Mouse (Mus musculus): ENCODE measurements around the gene Slc39a1.
A peak's percentile ranks its signal among the peaks of the same experiment; 100 is the strongest.
"Not testable (repeated sequence)": the region's sequence is repeated elsewhere in the genome, so short reads cannot be mapped to it uniquely, and the experiment has no call there.

Gene Slc39a1

DNA sequence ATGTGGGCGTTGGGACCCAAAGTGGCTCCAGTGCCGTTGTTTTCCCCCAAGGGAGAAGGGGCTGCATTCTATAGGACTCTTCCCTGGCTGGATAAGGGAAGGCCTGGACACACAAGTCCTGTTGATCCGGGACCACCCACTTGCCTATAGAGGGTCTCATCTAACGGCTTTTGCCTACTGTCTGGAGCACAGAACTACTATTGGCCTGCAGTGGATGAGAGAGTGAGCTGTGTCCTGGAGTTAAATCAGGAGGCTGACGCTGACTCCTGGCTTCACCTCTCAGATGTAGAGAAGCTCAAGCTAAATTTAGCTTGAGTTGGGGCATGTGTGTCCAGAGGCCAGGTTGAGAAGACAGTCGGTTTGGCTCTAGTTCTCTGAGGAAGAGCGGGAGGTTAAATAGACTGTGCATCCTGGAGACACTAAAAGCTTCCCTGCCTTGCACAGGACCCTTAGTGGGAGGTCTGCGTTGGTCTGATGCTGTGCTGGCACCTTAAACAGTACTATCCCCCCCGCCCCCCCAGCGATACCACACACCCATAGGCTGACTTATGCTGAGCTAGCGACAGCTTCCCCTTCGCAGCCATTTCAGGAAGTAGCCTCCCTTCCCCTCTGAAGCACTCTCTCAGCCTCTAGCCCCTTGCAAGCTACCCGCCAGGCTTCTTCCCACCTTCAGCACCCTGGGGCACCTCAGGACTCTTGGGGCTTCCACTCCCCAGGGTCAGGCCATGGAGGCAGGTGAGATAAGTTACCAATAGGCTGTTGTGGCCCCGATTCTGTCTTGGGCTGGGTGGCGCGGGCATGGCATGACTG lies 18.2 kb downstream of the Slc39a1 start:
- DNase-seq (ENCODE audit: extremely low spot score, low spot score), result no peak

DNA sequence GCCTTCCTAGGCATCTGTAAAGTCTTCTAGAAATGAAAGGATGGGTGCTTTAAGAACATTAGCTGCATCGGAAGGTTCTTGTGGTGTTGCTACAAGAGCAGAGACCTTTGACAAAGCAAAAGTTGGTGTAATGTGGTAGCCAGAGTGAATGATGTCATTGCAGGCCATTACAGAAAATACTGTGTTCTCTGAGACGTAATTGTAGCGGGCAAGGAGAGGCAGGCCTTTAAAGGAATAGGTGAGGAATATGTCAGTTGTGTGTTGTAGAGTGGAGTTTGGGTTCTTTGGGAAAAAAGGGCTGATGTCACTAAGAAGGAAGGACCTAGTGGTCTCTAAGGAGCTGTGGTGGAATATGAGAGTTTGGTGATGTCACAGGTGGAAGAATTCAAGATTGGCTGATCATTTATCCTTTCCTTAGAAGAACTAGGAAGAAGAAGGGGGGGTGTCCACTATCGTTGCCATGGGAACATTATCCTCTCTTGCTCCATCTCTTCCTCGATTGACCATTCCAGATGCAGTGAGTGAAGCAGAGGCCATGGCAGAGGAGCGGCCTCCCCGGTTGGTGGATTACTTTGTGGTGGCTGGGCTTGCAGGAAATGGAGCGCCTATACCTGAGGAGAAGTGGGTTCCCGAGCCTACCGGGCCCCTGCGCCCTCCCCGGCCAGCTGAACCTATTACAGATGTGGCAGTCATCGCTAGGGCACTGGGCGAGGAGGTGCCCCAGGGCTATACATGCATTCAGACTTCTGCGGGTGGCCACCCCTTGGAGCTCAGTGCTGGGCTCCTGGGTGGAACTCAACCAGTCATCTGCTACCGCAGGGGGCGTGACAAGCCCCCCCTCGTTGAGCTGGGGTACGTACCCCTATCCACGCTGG lies 19.2 kb downstream of the Slc39a1 start:
- DNase-seq (ENCODE audit: extremely low spot score, low spot score), result no peak

DNA sequence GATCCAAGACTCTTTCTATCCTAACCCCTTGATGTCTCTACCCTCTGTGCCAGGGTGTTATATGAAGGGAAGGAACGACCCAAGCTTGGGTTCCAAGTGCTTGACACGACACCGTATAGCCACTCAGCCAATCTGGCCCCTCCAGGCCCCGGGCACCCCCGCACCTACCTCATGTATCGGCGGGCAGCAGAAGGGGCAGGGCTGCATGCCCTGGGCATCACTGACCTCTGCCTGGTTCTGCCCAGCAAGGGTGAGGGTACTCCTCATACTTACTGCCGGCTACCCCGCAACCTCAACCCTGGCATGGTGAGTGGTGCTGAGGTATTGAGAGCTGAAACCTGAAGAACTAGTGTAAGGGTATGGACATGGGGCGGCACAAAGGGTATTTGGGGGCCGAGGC lies 20.2 kb downstream of the Slc39a1 start:
- DNase-seq (ENCODE audit: extremely low spot score, low spot score), result no peak

DNA sequence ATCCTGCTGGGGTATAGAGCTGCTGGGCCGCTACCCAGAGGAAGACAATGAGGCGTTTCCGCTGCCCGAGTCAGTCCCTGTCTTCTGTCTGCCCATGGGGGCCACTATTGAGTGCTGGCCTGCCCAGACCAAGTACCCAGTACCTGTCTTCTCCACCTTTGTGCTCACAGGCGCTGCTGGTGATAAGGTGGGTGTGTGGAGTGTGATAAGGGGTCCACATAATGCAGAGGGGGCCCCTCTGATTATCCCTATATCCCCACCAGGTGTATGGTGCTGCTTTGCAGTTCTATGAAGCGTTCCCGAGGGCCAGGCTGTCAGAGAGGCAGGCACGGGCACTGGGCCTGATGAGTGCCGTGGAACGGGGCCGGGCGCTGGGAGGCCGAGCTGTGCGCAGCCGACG lies 21.0 kb downstream of the Slc39a1 start:
- no peak for DNase-seq (ENCODE audit: extremely low spot score, low spot score)

DNA sequence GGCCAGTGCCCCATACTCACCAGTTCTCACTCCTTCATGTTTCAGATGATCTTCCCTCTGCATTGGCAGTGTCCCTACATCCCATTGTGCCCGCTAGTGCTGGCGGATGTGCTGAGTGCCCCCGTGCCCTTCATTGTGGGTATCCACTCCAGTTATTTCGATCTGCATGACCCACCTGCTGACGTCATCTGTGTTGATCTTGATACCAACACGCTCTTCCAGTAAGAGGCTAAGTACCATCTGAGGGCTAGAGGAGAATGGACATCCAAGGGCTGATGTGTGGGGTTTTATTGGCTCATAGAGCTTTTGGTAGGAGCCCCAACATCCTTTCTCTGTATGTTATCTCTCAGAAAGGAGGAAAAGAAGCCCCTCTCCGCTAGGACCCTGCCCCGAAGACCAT lies 22.8 kb downstream of the Slc39a1 start:
- DNase-seq (ENCODE audit: extremely low spot score, low spot score), result no peak

DNA sequence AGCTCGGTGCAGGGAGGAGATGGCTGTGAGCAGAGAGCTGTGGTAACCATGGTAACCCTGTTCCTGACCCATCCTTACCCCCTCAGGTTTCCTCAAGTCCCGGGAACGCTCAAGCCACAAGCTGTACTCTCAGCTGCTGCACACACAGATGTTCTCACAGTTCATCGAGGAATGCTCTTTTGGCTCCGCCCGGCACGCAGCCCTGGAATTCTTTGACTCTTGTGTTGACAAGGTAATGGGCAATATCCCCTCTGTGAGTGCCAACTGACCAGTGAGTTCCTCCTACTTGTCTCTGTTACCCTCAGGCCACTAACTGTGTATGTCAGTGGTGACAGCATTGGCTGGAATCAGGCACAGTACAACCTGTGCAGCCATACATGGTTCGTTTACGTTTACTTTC lies 24.2 kb downstream of the Slc39a1 start:
- no peak for DNase-seq (ENCODE audit: extremely low spot score, low spot score)

DNA sequence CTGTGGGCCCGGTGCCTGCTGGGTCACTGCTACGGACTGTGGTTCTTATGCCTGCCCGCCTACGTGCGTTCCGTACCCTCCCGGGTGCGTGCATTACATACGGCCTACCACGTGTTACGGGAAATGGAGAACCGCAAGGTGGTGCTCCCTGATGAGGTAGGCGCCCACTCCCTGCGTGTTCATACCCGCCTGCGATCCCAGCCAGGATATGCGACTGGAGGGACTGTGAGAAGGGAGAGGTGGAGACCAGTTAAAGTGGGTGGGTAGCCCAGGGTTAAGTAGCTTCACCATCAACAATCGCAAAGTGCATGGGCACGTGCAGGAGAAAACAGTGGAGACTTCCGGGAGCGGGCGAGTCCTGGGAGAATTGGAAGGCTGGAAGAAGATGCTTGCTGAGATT lies 25.9 kb downstream of the Slc39a1 start:
- DNase-seq (ENCODE audit: extremely low spot score, low spot score), result no peak

DNA sequence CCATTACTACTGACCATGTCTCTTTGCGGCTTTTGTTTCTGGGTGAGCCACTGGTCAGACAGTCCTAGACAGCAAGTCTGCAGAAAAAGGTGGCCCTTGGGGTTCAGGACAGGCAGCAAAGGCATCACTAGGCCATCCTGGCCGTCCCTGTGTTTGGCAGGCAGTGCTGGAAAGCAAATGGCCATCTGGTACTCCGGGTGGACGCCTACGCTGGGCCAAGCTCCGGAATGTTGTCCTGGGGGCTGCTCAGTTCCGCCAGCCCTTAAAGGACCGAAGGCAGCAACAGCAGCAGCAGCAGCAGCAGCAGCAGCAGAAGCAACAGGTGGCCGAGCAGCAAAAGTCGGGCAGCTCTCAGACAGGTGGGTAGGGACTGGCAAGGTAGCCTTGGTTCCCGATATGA lies 27.3 kb downstream of the Slc39a1 start:
- no peak for DNase-seq (ENCODE audit: extremely low spot score, low spot score)

DNA sequence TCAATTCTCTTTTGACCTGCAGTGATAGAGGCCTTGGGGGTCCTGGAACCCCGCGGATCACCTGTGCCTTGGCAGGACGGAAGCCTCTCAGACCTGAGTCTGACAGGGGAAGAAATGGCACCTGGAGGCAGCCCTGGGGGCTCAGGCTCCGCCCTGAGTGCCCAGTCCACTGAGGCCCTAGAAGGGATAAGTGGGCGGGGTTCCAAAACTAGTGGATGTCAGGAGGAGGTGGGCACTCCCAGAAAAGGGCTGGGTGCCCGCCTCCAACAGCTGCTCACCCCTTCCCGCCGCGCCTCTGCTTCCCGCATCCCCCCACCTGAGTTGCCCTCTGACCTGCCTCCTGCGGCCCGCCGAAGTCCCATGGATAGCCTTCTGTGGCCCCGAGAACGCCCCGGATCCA lies 28.9 kb downstream of the Slc39a1 start:
- DNase-seq (ENCODE audit: extremely low spot score, low spot score), result no peak

DNA sequence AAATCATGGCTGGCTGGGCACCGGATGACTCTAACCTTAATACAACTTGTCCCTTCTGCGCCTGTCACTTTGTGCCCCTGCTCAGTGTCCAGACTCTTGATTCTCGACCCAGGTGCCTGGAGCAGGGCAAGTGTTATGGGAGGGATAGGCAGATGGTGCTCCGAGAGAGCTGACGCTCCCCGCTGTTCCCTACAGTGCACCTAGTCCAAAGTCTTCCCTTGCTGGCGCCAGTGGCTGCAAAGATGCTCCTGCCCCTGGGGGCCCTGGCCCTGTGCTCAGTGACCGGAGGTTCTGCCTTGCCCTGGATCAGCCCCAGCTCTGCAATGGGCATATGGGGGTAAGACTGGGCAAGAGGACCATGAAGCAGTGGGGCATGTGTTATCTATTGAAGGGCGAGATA lies 29.8 kb downstream of the Slc39a1 start:
- no peak for DNase-seq (ENCODE audit: extremely low spot score, low spot score)

DNA sequence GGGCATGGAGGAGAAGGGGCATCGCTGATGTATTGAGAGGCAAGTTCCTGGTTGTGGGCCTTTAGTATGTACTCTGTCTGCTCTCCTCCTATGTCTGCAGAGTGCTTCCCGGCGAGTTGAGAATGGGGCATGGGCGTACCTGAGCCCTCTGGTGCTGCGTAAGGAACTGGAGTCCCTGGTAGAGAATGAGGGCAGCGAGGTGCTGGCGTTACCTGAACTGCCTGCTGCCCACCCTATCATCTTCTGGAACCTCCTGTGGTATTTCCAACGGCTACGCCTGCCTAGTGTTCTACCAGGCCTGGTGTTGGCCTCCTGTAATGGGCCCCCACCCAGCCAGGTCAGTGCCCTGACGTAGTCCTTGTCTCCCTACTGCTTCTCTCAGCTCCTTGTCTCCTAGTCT lies 30.2 kb downstream of the Slc39a1 start:
- DNase-seq (ENCODE audit: extremely low spot score, low spot score), result no peak

DNA sequence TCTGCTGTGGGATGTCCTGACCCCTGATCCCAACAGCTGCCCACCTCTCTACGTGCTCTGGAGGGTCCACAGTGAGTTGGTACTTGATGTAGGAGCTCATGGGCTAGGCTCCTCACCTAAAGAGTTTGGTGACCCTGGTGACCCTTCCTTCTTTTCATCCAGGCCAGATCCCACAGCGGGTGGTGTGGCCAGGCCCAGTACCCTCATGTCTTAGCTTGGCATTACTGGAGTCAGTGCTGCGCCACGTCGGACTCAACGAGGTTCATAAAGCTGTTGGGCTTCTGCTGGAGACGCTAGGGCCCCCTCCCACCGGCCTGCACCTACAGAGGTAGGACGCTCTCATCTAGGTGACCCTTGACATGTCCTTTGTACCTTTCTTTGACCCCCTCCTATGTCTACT lies 31.2 kb downstream of the Slc39a1 start:
- no peak for DNase-seq (ENCODE audit: extremely low spot score, low spot score)

DNA sequence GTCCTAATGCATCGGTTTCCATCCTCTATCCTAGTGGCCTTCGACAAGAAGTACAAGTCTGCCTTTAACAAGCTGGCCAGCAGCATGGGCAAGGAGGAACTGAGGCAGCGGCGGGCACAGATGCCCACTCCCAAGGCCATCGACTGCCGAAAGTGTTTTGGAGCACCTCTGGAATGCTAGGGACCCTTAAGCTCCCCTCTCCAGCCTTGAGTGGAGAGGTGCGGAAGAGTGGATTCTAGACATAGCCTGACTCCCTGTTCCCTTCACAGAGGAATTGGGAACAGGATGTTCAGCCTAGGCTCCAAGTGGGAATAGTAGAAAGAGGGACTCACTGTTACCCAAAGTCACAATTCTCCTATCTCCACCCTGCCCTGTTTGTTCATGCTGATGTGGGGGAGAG lies 31.8 kb downstream of the Slc39a1 start:
- no peak for DNase-seq (ENCODE audit: extremely low spot score, low spot score)

DNA sequence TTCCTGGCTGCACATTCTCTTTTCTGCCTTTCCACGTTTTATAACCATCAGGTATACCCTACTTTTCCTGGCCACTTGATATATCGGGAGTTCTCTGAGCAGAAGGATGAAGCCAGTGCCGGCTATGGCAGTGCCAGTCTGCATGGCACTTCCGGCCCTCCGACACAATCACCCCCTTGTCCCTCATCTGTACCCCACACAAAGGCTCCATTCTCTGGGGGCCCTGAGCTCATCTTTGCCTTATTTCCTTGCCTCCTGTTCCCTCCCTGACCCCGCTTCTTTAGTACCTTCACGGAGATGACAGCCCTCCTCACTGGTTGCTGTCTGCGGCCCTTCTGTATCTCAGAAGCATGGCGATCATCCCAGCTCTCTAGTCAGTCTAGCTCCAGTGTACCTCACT lies 32.7 kb downstream of the Slc39a1 start:
- DNase-seq (ENCODE audit: extremely low spot score, low spot score), result no peak

DNA sequence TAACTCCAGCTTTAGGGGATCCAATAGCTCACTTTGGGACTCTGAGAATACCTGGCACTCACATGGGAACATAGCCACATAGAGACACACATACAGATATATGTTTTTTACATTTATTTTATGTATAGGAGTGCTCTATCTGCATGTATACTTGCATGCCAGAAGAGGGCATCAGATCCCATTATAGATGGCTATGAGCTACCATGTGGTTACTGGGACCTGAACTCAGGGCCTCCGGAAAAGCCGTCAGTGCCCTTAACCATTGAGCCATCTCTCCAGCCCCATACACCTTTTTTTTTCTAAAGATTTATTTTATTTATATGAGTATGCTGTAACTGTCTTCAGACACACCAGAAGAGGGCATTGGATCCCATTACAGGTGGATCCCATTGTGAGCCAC lies 36.2 kb downstream of the Slc39a1 start:
- DNase-seq (ENCODE audit: extremely low spot score, low spot score), result no peak

DNA sequence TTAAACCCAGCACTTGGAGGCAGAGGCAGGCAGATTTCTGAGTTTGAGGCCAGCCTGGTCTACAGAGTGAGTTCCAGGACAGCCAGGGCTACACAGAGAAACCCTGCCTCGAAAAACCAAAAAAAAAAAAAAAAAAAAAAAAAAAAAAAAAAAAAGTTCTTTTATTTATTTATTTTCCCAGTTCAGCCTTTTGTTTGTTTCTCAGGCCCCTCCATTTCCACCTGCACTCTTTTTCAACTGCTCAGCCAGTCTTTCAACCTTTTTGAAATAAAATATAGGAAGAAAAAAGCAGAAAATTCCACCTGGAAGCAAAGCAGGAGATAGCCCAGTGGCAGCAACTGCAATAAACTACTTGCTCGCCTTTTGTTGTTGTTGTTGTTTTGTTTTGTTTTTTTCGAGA lies 41.4 kb downstream of the Slc39a1 start:
- DNase-seq (ENCODE audit: extremely low spot score, low spot score), result not testable (repeated sequence)

DNA sequence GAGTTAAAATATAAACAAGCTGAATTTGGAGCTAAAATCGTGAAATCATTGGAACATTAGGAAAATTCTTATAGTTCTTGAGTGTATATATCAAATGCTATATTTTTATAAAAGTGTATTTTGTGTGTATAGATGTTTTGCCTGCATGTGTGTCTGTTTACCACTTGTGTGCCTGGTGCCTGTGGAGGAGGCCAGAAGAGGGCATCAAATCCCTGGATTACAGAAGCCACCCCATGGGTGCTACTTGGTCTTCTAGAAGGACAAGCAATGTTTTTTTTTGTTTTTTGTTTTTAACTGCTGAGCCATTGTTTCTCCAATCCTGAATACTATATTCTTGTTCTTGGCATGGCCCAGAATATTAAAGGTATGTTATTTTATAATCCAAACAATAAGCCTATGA lies 42.6 kb downstream of the Slc39a1 start:
- DNase-seq (ENCODE audit: extremely low spot score, low spot score), result no peak

DNA sequence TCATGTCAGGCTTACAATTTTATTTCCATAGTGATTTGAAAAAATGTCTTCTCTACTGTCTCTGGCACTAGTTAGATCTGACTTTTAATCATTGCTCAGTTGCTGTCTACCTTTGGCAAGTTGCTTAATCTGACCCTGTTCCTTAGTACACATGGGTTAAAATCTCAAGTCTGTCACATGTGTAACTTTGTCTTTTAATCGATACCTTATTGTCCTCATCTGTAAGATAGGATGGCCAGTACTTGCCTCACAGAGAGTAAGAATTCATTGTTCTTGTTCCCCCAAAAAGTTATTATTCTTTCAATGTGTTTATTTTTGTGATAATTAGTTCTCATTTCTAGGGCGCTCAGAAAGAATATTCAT lies 44.0 kb downstream of the Slc39a1 start:
- DNase-seq (ENCODE audit: extremely low spot score, low spot score), result no peak

DNA sequence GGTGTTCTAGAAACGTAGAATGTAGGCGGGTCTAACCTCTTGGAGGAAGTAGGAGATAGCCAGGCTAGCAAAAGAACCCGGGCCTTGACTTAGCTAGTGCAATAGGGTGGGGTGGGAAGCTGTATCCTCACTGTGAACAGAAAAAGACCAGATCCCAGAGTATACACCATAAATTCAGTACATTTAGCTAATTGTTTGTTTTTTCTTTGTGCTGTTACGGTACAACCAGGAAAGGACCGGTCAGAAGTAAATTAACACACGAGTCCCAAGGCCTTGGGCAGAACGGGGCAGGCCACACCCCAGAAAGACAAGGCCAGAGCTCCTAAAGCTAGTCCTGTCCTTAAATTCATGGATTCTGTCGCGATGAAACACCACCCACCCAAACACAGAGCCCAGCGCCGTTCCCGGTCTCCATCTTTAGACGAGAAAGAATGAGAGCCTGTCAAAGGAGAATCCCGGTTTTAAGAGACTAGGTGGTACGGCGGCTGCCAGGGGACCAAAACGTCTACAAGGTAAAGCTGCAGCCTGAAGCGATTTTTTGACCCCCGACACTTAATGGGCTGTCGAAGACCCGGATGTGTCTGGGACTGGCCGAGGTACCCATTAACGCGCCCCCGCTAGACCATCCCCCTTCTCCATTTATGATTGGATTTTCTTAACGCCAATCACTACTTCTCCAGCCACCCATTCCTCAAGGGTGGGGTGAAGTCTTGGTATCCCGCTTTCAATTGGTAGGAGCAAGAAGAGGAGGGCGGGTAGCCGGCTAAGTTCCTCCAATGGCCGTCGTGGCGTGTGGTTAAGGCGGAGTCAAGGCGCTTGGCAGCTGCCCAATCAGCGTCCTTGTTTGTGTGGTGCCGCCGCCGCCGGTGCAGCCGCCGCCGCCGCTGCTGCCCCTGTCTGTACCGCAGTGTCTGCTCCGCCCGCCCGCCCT lies 44.6 kb downstream of the Slc39a1 start, which contains the start of gene Gatad2b:
TSS of gene Gatad2b (plus strand) at position 834 of the 931 bp plus-strand sequence.
- peak; percentile 100 for DNase-seq (ENCODE audit: extremely low spot score, low spot score)

DNA sequence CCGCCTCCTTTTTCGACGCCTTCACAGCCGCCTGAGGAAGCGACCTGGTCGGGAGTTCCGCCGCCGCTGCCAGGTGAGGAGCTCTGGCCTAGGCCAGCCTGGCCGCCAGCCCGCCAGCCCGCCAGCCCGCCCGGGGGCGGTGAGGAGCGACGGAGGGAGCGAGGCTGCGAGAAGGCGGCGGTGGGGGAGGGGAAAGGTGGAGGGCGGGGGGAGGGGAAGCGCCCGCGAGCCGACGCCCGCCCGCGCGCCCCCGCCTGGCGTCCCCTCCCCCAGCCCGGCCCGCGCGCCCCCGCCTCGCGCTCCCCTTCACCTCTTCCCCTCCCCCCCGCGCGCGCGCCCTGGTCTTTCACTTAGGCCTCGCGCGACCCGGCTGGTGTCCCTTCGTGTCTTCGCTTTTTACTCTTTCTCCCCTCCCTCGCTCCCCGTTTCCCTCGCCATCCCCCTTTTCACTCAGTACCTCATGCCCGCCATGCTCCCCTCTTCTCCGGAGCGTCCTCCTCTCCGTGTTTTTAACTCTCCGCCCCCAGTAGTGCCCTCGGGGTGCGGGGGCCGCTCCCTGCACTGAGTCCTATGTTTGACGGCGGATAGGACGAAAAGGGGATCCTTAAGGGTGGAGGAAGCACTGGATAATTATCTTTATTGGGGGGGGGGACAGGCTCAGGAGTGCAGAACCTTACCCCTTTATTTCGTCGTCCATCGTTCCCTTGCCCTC lies 45.5 kb downstream of the Slc39a1 start:
- peak; percentile 87 for DNase-seq (ENCODE audit: extremely low spot score, low spot score)

DNA sequence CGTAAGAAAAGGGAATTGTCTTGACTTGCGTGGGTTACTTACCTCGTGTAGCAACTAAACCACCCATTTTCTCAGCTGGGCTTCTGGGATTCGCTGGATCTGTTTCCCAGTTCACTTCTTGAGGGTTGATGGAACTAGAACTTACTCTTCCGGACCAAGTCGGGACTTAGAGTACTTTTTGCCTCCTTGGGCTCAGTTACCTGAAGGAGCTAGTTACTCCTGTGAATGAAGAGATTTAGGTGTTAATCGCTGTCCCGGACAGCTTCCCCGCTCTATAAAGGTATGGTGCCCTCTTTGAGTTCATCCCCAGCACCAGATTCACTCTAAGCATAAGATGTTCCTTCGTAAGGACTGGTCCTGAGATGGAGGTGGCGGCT lies 46.1 kb downstream of the Slc39a1 start:
- DNase-seq (ENCODE audit: extremely low spot score, low spot score), result peak; percentile 37

All from neural tube, embryonic 10.5 days (tissue).